Mouse (Mus musculus): Measurements from ENCODE around the gene Rbp7.

Rbp7 gene

GRCm38 (mm10) chr4:149415651-149416169, 39.1 kb downstream of the Rbp7 start:
- in situ Hi-C loops (cut with MboI; ENCODE audit: unreplicated experiment in 2 of 2), result no loop called here

GRCm38 (mm10) chr4:149414259-149414658, 40.5 kb downstream of the Rbp7 start:
- in situ Hi-C loops (cut with MboI; ENCODE audit: unreplicated experiment in 2 of 2), result loop anchor here in 1 of 2 experiments (5.0 kb wide), 1 partner anchor 38 kb away; the partner anchor contains the start of gene Rbp7

- in situ Hi-C loops (cut with MboI; ENCODE audit: unreplicated experiment in 2 of 2), result loop anchor here in 1 of 2 experiments (5.0 kb wide), 1 partner anchor 43 kb away; the partner anchor contains the start of gene Rbp7
These were observed 45.0 kb downstream of the Rbp7 start for GRCm38 (mm10) chr4:149409759-149410158.

- in situ Hi-C loops (cut with MboI; ENCODE audit: unreplicated experiment in 2 of 2), result no loop called here
These were observed 46.4 kb downstream of the Rbp7 start for GRCm38 (mm10) chr4:149408331-149408730.

GRCm38 (mm10) chr4:149407461-149407860, 47.3 kb downstream of the Rbp7 start:
- in situ Hi-C loops (cut with MboI; ENCODE audit: unreplicated experiment in 2 of 2), result no loop called here

- in situ Hi-C loops (cut with MboI; ENCODE audit: unreplicated experiment in 2 of 2), result no loop called here
These were observed 48.9 kb downstream of the Rbp7 start for GRCm38 (mm10) chr4:149405713-149406443.

GRCm38 (mm10) chr4:149404640-149405465, 49.9 kb downstream of the Rbp7 start:
- in situ Hi-C loops (cut with MboI; ENCODE audit: unreplicated experiment in 2 of 2), result no loop called here

GRCm38 (mm10) chr4:149403037-149403436, 51.7 kb downstream of the Rbp7 start:
- in situ Hi-C loops (cut with MboI; ENCODE audit: unreplicated experiment in 2 of 2), result no loop called here

GRCm38 (mm10) chr4:149401591-149401982, 53.2 kb downstream of the Rbp7 start:
- in situ Hi-C loops (cut with MboI; ENCODE audit: unreplicated experiment in 2 of 2), result no loop called here

- in situ Hi-C loops (cut with MboI; ENCODE audit: unreplicated experiment in 2 of 2), result no loop called here
These were observed 53.7 kb downstream of the Rbp7 start for GRCm38 (mm10) chr4:149400878-149401590.

All from v-Abl transformed pro-B cells (cell line).